Mouse (Mus musculus): ENCODE results near the gene Zfp39. TPM values are rescaled to one million over a fixed set of nuclear protein-coding genes. Genes with fewer than 3 reads are reported as not detected.

The Zfp39 gene
- polyA plus RNA-seq, 1 experiment from 2014 or later, result 5.4 TPM

- Histone ChIP-seq H3K27ac (peak overlapping the region; percentile 97), H3K4me3 (peak overlapping the region; percentile 97), H3K36me3 (peaks cover 38% of the 10 kb centered on the region), H3K4me1 (peaks cover 21% of the 10 kb centered on the region), H3K27me3 (ENCODE audit: insufficient read depth, poor library complexity, severe bottlenecking) (peaks cover 5% of the 10 kb centered on the region; the same call in 1 of the 2 replicates), H3K9me3 (no peaks in the 10 kb centered on the region)
- WGBS, result 2% methylated on average over 13 of the region's 13 CpGs
- DNase-seq (ENCODE audit: low spot score), result no peak
These were observed 33.9 kb upstream of the Zfp39 start for GRCm38 (mm10) chr11:58937909-58938308.

- H3K9me3 ChIP-seq, result no peaks in the 10 kb centered on the region
- peaks cover 51% of the 10 kb centered on the region for H3K36me3 ChIP-seq
- H3K4me3 ChIP-seq, result no peak overlapping the region
- no peak for DNase-seq (ENCODE audit: low spot score)
- no peaks in the 10 kb centered on the region for H3K27me3 ChIP-seq (ENCODE audit: insufficient read depth, poor library complexity, severe bottlenecking)
- peaks cover 20% of the 10 kb centered on the region for H3K4me1 ChIP-seq
- WGBS, result 71% methylated on average over 4 of the region's 4 CpGs
- H3K27ac ChIP-seq, result no peak overlapping the region
These were observed 27.6 kb upstream of the Zfp39 start for GRCm38 (mm10) chr11:58931576-58931975.

- H3K36me3 ChIP-seq, result peaks cover 40% of the 10 kb centered on the region
- no peak for DNase-seq (ENCODE audit: low spot score)
- H3K9me3 ChIP-seq, result no peaks in the 10 kb centered on the region
- no peak overlapping the region for H3K27ac ChIP-seq
- H3K4me1 ChIP-seq, result peaks cover 20% of the 10 kb centered on the region
- 81% methylated on average over 3 of the region's 3 CpGs for WGBS
- no peak overlapping the region for H3K4me3 ChIP-seq
- H3K27me3 ChIP-seq (ENCODE audit: insufficient read depth, poor library complexity, severe bottlenecking), result no peaks in the 10 kb centered on the region
These were observed 26.2 kb upstream of the Zfp39 start for GRCm38 (mm10) chr11:58930254-58930653.

GRCm38 (mm10) chr11:58929641-58930040 is 25.6 kb upstream of the Zfp39 start:
- H3K27ac ChIP-seq, result no peak overlapping the region
- no peaks in the 10 kb centered on the region for H3K9me3 ChIP-seq
- 42% methylated on average over 3 of the region's 3 CpGs for WGBS
- DNase-seq (ENCODE audit: low spot score), result no peak
- H3K4me1 ChIP-seq, result peaks cover 20% of the 10 kb centered on the region
- peaks cover 36% of the 10 kb centered on the region for H3K36me3 ChIP-seq
- no peaks in the 10 kb centered on the region for H3K27me3 ChIP-seq (ENCODE audit: insufficient read depth, poor library complexity, severe bottlenecking)
- no peak overlapping the region for H3K4me3 ChIP-seq

GRCm38 (mm10) chr11:58929055-58929454 is 25.0 kb upstream of the Zfp39 start:
- Histone ChIP-seq H3K27ac (no peak overlapping the region; the same call in 1 of the 2 replicates), H3K27me3 (ENCODE audit: insufficient read depth, poor library complexity, severe bottlenecking) (peaks cover under 1% of the 10 kb centered on the region; the same call in 1 of the 2 replicates), H3K36me3 (peaks cover 30% of the 10 kb centered on the region), H3K9me3 (no peaks in the 10 kb centered on the region), H3K4me1 (peaks cover 20% of the 10 kb centered on the region), H3K4me3 (no peak overlapping the region)
- 59% methylated on average over 4 of the region's 4 CpGs for WGBS
- no peak for DNase-seq (ENCODE audit: low spot score)

GRCm38 (mm10) chr11:58927790-58928651 is 24.0 kb upstream of the Zfp39 start:
- no peaks in the 10 kb centered on the region for H3K9me3 ChIP-seq
- H3K27me3 ChIP-seq (ENCODE audit: insufficient read depth, poor library complexity, severe bottlenecking), result peaks cover 10% of the 10 kb centered on the region; the same call in 1 of the 2 replicates
- peaks cover 20% of the 10 kb centered on the region for H3K36me3 ChIP-seq
- H3K27ac ChIP-seq, result peak overlapping the region; percentile 57; the same call in 1 of the 2 replicates
- H3K4me1 ChIP-seq, result peaks cover 20% of the 10 kb centered on the region
- peak overlapping the region; percentile 35 for H3K4me3 ChIP-seq
- peak; percentile 85 for DNase-seq (ENCODE audit: low spot score)
- WGBS, result 25% methylated on average over 20 of the region's 20 CpGs

GRCm38 (mm10) chr11:58927053-58927452 is 23.0 kb upstream of the Zfp39 start:
- peaks cover 20% of the 10 kb centered on the region for H3K4me1 ChIP-seq
- 67% methylated on average over 2 of the region's 2 CpGs for WGBS
- H3K4me3 ChIP-seq, result no peak overlapping the region
- H3K27ac ChIP-seq, result no peak overlapping the region
- no peaks in the 10 kb centered on the region for H3K9me3 ChIP-seq
- DNase-seq (ENCODE audit: low spot score), result no peak
- H3K27me3 ChIP-seq (ENCODE audit: insufficient read depth, poor library complexity, severe bottlenecking), result peaks cover 11% of the 10 kb centered on the region; the same call in 1 of the 2 replicates
- peaks cover 10% of the 10 kb centered on the region for H3K36me3 ChIP-seq

- WGBS, result 90% methylated on average over 2 of the region's 3 CpGs
- no peak overlapping the region for H3K4me3 ChIP-seq
- no peaks in the 10 kb centered on the region for H3K9me3 ChIP-seq
- no peak overlapping the region for H3K27ac ChIP-seq
- H3K27me3 ChIP-seq (ENCODE audit: insufficient read depth, poor library complexity, severe bottlenecking), result peaks cover 11% of the 10 kb centered on the region; the same call in 1 of the 2 replicates
- peaks cover 6% of the 10 kb centered on the region for H3K36me3 ChIP-seq
- DNase-seq (ENCODE audit: low spot score), result no peak
- peaks cover 20% of the 10 kb centered on the region for H3K4me1 ChIP-seq
These were observed 22.6 kb upstream of the Zfp39 start for GRCm38 (mm10) chr11:58926651-58927050.

GRCm38 (mm10) chr11:58922420-58922819 is 18.4 kb upstream of the Zfp39 start:
- Histone ChIP-seq H3K27me3 (ENCODE audit: insufficient read depth, poor library complexity, severe bottlenecking) (peaks cover 18% of the 10 kb centered on the region; the same call in 1 of the 2 replicates), H3K9me3 (no peaks in the 10 kb centered on the region), H3K4me1 (peaks cover 13% of the 10 kb centered on the region), H3K4me3 (no peak overlapping the region), H3K36me3 (no peaks in the 10 kb centered on the region), H3K27ac (no peak overlapping the region)
- no peak for DNase-seq (ENCODE audit: low spot score)
- WGBS, result 85% methylated on average over 9 of the region's 9 CpGs

- Histone ChIP-seq H3K36me3 (no peaks in the 10 kb centered on the region), H3K27me3 (ENCODE audit: insufficient read depth, poor library complexity, severe bottlenecking) (peaks cover 16% of the 10 kb centered on the region; the same call in 1 of the 2 replicates), H3K9me3 (no peaks in the 10 kb centered on the region), H3K27ac (no peak overlapping the region), H3K4me3 (no peak overlapping the region), H3K4me1 (peaks cover 21% of the 10 kb centered on the region)
- 77% methylated on average over 5 of the region's 5 CpGs for WGBS
- DNase-seq (ENCODE audit: low spot score), result no peak
These were observed 14.7 kb upstream of the Zfp39 start for GRCm38 (mm10) chr11:58918759-58919158.

GRCm38 (mm10) chr11:58917745-58918366 is 13.8 kb upstream of the Zfp39 start, which contains the start of gene Btnl10:
Gene Btnl10, plus strand, starts transcription at chr11:58917908.
- Histone ChIP-seq H3K27ac (no peak within 1 kb of the TSS), H3K9me3 (no peaks in the 10 kb centered on the region), H3K36me3 (no peaks in the 10 kb centered on the region), H3K27me3 (ENCODE audit: insufficient read depth, poor library complexity, severe bottlenecking) (0 out of 2 replicates have a peak, but pooled peaks cover 8% of the 10 kb centered on the region), H3K4me3 (no peak within 1 kb of the TSS), H3K4me1 (peaks cover 21% of the 10 kb centered on the region)
- 77% methylated on average over 12 of the region's 12 CpGs for WGBS
- no peak for DNase-seq (ENCODE audit: low spot score)

- 0 out of 2 replicates have a peak, but pooled peaks cover 8% of the 10 kb centered on the region for H3K27me3 ChIP-seq (ENCODE audit: insufficient read depth, poor library complexity, severe bottlenecking)
- H3K27ac ChIP-seq, result no peak overlapping the region
- H3K4me3 ChIP-seq, result no peak overlapping the region
- H3K4me1 ChIP-seq, result peaks cover 21% of the 10 kb centered on the region
- H3K9me3 ChIP-seq, result no peaks in the 10 kb centered on the region
- 48% methylated on average over 14 of the region's 14 CpGs for WGBS
- no peak for DNase-seq (ENCODE audit: low spot score)
- H3K36me3 ChIP-seq, result no peaks in the 10 kb centered on the region
These were observed 13.1 kb upstream of the Zfp39 start for GRCm38 (mm10) chr11:58916879-58917744.

Measured in heart, embryonic 10.5 days (tissue).